Mouse (Mus musculus): ENCODE data around the gene Prima1.

Prima1 gene

GRCm38 (mm10) chr12:103226121-103226520 lies 15.8 kb downstream of the Prima1 start:
- DNase-seq (ENCODE audit: low spot score in 2 of 2), result no peak

DNA sequence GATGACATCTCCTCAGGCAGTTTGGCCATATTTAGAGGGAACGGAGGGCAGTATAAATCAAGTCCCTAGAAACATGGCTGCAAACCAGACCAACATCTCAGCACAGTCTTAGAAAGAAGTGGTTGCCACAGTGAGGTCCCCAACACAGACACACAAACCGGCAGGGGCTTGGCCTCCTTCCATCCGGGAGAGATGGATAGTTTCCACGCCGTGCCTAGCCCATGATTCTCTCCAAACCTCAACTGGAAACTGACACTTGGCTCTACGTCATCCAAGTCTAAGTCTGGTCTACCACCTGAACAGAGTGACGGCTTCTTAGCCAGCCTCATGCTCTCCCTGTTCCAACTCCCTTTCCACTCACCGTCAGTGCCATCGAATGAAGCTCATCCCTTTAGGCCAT lies 18.3 kb downstream of the Prima1 start:
- no peak for DNase-seq (ENCODE audit: low spot score in 2 of 2)

DNA sequence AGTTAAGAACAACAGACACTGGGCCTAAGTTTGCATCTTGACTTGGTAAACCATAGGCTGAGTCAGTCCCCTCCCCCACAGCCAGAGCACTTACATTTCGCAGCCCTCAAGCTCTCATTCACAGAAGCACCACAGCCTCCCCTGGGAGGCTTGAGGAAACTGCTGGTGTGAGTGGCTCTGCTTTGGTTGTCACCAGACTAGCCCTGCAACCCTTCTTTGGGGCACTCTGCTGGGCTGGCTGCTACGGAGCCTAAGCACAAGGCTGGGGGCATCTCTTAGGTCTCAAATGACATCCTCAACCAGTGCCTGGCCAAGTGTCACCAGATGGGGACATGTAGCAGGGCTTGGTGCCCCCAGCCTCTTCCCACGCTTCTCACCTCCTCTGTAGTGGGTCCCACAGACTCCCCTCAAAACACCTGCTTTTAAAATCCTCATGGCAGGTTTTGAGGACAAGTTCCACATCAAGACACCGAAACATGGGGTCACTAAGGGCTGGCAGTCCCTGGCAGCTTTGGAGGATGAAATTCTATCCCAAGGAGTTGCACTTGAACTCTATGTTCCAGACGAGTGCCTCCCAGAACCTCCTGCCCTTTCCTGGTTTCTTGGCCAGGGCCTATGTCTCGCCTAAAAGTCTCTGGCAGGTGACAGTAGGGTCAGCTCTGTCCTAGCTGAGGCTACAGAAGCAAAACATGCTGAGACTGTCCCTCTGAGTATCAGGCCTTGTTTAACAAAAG lies 25.9 kb downstream of the Prima1 start:
- no peak for DNase-seq (ENCODE audit: low spot score in 2 of 2)

GRCm38 (mm10) chr12:103214797-103215196 lies 27.2 kb downstream of the Prima1 start:
- DNase-seq (ENCODE audit: low spot score in 2 of 2), result no peak

DNA sequence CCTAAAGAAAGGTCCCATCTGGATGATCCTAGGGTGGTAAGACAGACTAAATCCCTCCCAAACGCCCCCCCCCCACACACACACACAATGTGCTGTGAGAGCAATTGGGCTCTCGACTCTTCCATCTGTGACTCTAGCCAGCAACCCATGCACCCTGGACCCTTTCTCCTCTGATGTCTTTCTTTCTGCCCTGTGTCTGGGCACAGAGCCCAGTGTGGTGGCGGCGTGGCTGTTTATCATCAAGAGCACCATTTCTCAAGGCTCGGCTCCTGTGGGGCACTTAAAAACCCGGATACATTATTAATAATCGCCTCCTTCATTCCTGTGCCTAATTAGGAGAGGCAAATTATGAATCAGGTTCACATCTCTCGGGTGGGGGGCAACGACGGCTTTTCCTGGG lies 27.7 kb downstream of the Prima1 start:
- no peak for DNase-seq (ENCODE audit: low spot score in 2 of 2)

- no peak for DNase-seq (ENCODE audit: low spot score in 2 of 2)
Observed at GRCm38 (mm10) chr12:103213591-103213990, 28.4 kb downstream of the Prima1 start.

DNA sequence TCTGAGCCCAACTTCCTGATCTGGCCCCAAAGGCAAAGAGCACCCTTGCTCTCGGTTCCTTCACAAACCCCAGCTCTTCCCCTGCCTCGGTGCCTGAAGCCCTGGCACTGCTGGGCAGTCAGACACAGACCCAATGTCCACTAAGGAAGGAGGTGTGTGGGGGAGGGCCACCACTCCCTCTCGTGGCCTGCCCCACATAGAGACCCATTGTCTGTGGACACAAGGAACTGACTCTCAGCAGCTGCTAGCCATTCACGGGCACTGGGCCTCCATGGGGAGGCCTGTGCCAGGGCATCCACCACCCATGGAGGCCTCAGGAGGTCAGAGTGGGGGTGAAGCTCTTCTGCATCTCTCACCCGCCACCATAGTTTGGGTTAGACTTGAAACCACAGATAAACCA lies 30.9 kb downstream of the Prima1 start:
- no peak for DNase-seq (ENCODE audit: low spot score in 2 of 2)

DNA sequence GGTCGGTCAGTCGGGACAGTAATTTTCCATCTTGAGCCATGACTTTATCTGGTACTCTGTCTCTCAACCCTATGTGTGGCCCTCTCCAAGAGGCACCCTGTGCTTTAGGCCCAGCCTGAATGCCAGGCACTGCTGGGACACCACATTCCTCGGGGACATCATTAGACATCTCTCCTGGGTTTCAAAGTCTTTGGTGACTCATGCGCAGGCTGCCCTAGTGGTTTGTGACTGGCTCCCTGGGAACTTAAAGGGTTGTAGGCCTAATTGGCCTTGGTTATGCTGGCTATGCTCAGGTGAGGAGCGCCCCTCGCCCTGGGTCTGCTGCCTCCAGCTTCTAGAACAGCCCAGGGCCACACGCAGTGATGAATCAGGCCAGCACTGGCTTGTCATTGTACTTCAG lies 32.4 kb downstream of the Prima1 start:
- DNase-seq (ENCODE audit: low spot score in 2 of 2), result no peak

- no peak for DNase-seq (ENCODE audit: low spot score in 2 of 2)
Observed at GRCm38 (mm10) chr12:103205561-103205960, 36.4 kb downstream of the Prima1 start.

- DNase-seq (ENCODE audit: low spot score in 2 of 2), result peak in 1 of 2 experiments; percentile 68
Observed at GRCm38 (mm10) chr12:103202592-103203544, 39.1 kb downstream of the Prima1 start.

DNA sequence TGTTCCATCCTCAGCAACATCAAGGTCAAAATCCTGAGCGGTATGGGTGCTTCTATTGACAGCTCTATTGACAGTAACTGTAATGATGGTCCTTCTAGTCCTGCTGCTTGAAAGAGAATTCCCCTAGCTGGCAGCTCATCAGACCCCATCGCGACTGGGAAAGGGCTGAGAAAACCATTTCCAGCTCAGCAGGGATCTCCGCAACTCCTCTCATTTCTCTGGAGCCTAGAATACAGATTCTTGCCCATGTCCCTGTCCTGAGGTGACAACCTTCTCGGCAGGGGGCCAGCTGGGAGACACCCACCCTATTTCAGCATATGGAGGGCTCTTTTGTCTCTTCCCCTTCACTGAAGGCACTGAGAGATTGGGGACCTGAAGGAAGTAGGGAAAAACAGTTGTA lies 49.0 kb downstream of the Prima1 start:
- no peak for DNase-seq (ENCODE audit: low spot score in 2 of 2)

GRCm38 (mm10) chr12:103189771-103190170 lies 52.2 kb downstream of the Prima1 start:
- no peak for DNase-seq (ENCODE audit: low spot score in 2 of 2)

GRCm38 (mm10) chr12:103188223-103188622 lies 53.7 kb downstream of the Prima1 start:
- DNase-seq (ENCODE audit: low spot score in 2 of 2), result no peak

GRCm38 (mm10) chr12:103187020-103187419 lies 54.9 kb downstream of the Prima1 start:
- DNase-seq (ENCODE audit: low spot score in 2 of 2), result no peak

DNA sequence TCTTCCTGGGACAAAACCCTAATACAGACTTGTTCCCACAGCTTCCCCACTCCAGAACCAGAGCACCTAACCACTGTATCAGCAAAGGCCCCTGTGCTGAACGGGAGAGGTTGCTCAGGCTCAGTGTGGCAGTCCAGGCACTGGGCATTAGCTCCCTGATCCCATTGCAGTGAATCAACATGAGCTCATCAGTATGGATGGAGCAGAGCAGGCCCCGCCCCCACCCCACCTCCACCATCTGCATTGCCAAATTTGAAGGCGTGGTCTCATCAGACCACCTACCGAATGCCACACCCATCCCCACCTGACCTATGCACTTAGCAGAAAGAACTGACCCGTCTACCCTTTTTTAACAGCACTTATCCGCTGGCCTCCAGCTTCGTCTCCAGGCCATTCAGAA lies 58.9 kb downstream of the Prima1 start:
- DNase-seq (ENCODE audit: low spot score in 2 of 2), result no peak

GRCm38 (mm10) chr12:103168892-103169291 lies 73.1 kb downstream of the Prima1 start:
- no peak for DNase-seq (ENCODE audit: low spot score in 2 of 2)

- DNase-seq (ENCODE audit: low spot score in 2 of 2), result no peak
Observed at GRCm38 (mm10) chr12:103164101-103165030, 77.6 kb downstream of the Prima1 start.

DNA sequence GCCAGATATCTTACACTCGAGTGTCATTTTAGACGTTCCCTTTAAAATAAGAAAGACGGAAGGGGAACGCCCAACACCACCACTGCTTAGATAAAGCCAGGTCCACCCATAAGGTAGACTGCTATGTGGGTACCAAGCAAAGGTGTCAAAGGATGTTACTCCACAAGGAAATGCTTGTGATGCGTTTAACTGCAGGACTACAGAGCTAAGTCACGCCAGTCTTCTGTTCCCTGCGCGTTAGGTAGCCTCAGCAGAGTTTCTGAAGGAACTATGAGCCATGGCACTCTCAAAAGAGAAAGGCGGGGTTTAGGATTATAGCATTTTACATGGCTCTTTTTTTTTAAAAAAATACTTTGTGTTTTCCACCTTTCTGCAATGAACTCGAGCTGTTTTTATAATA lies 78.4 kb downstream of the Prima1 start:
- no peak for DNase-seq (ENCODE audit: low spot score in 2 of 2)

DNA sequence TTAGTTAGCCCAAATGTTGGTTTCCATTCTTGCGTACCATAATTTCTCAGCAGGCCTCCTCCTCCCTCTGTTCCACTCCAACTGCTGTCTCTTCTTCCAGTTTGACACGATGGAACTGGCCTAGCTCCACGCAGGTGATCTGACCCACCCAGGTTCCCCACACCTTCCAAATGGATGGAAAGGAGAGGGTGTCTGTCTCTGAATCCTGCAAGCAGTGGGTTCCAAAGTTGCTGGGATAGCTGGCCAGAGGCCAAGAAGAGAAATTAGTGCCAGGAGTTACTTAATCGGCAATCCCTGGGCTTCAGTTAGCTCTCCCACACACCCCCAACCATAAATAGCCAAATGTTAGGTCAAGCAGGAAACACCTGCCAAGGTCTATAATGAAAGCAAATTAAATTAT lies 81.2 kb downstream of the Prima1 start:
- DNase-seq (ENCODE audit: low spot score in 2 of 2), result no peak

DNA sequence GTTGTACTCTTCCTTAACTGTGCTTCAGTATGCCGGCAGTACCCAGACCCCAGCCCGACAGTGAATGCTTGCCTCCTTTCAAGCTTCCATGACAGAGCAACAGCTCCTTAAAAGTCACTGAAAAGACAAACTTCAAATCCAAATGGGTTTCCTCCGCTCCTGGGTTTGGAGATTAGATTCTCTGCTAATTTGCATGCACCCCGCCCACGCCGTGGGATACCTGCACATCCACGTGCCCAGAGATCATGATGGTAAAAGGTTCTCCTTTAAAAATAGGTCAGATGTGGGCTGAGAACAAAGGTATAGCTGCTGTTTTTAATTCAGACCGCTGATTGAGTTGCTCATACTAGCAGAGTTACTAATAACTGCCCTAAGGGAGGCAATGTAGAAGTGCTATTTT lies 82.9 kb downstream of the Prima1 start:
- no peak for DNase-seq (ENCODE audit: low spot score in 2 of 2)

- no peak for DNase-seq (ENCODE audit: low spot score in 2 of 2)
Observed at GRCm38 (mm10) chr12:103157129-103157910, 84.6 kb downstream of the Prima1 start.

All from urinary bladder, postnatal 4 days (tissue).